Mouse (Mus musculus) cerebellum, postnatal 14 days (tissue): ENCODE data around the gene Serpinb3d.
"Not testable (repeated sequence)": the region's sequence is repeated elsewhere in the genome, so short reads cannot be mapped to it uniquely, and the experiment has no call there.

Experiments
- DNase-seq, 2 experiments: peaks; one replicate each; pipeline ENCODE4 v3.0.0; 2021; ENCODE audit warnings: mixed read lengths in 2 of 2

Gene Serpinb3d

GRCm38 (mm10) chr1:107083406-107083805 is at the start of gene Serpinb3d:
Gene Serpinb3d, minus strand, starts transcription at chr1:107083506.
- no peak for DNase-seq

DNA sequence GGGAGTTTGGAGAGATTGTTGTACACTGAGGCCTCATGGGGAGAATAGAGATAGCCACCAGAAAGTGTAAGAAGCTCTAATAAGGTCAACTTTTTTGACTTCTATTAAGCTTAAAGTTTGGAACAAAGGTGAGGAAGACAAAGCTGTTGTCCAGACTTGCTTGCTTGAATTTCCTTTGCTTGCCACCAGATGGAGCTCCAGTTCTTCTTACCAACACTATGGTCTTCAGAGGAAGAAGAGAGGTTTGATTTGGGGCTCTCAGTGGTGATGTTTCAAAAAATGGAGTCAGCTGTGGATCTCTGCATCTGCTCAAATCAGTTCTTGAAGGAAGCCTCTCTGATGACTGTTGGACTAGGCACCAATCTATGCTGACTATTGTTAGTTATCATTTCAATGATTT is 44.1 kb upstream of the Serpinb3d start:
- peak; percentile 25 to 31 for DNase-seq

GRCm38 (mm10) chr1:107098417-107098816 is 15.1 kb upstream of the Serpinb3d start:
- DNase-seq, result no peak

GRCm38 (mm10) chr1:107052203-107052602 is 31.1 kb downstream of the Serpinb3d start, which contains the start of gene Serpinb3a:
Gene Serpinb3a, minus strand, starts transcription at chr1:107052303.
- DNase-seq, result no peak

- not testable (repeated sequence) for DNase-seq
Observed at GRCm38 (mm10) chr1:107034236-107034635, 49.1 kb downstream of the Serpinb3d start.
